Mouse (Mus musculus): ENCODE measurements around the gene Olfr876. TPM values are rescaled to one million over a fixed set of nuclear protein-coding genes. Genes with fewer than 3 reads are reported as not detected.

Gene Olfr876
- polyA plus RNA-seq, 1 experiment from 2014 or later = 0.13 TPM

DNA sequence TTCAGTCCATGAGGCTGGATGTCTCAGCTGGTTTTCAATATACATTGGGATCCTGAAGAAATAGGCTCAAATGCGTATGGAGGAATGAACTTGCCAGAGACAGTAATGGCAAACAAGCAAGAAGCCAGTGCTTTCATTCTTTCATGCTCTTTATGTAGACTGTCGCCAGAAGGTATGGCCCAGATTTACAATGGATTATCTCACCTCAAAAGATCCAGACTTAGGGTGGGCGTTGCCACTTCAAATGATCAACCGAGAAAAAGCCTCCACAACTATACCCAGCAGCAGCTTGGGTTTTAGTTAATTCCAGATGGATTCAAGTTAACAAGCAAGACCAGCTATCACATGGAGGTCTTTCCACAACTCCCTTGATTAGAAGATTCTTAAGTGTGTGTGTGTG lies 776 bp upstream of the Olfr876 start:
- Histone ChIP-seq H3K9ac (ENCODE audit: low read depth, low read length) (no peak overlapping the region), H3K27me3 (replicated peaks; ENCODE audit: control insufficient read depth, insufficient read depth, low read length) (no peaks in the 10 kb centered on the region), H3K4me1 (ENCODE audit: control insufficient read depth, insufficient read depth, low read length) (no peaks in the 10 kb centered on the region), H3K9me3 (ENCODE audit: control insufficient read depth, low read length) (no peaks in the 10 kb centered on the region), H3K27ac (replicated peaks; ENCODE audit: low read depth, low read length) (no peak overlapping the region), H3K4me3 (ENCODE audit: low read depth, low read length) (no peak overlapping the region), H3K36me3 (ENCODE audit: control insufficient read depth, insufficient read depth, low read length) (no peaks in the 10 kb centered on the region), H3K4me2 (ENCODE audit: low read depth, low read length) (no peak overlapping the region)
- ATAC-seq (ENCODE audit: low read depth) (no peak), DNase-seq (ENCODE audit: low spot score) (no peak)
- 64% methylated on average over 4 of the region's 4 CpGs for WGBS

DNA sequence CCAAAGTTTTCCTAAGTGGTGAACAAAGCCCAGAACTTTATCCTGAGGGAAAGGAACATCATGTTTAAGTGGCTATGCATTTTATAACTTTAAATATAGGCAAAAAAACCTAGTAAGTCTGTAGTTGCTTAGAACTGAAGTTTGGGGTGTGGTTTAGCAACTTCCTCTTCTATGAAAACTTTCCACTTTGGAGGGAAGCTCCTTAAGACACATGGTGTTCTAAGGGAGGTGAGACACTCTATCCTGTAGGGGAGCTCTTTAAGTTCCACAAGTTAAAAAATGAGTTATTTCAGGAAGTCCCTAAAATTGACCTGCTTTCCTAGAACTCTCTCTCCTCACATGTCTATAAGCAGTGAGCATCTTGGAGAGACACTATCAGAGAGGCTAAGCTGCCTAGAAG lies 4.4 kb downstream of the Olfr876 start:
- Histone ChIP-seq H3K27me3 (replicated peaks; ENCODE audit: control insufficient read depth, insufficient read depth, low read length) (no peaks in the 10 kb centered on the region), H3K9ac (ENCODE audit: low read depth, low read length) (no peak overlapping the region), H3K4me2 (ENCODE audit: low read depth, low read length) (no peak overlapping the region), H3K27ac (replicated peaks; ENCODE audit: low read depth, low read length) (no peak overlapping the region), H3K9me3 (ENCODE audit: control insufficient read depth, low read length) (no peaks in the 10 kb centered on the region), H3K4me1 (ENCODE audit: control insufficient read depth, insufficient read depth, low read length) (no peaks in the 10 kb centered on the region), H3K36me3 (ENCODE audit: control insufficient read depth, insufficient read depth, low read length) (no peaks in the 10 kb centered on the region), H3K4me3 (ENCODE audit: low read depth, low read length) (no peak overlapping the region)
- DNase-seq (ENCODE audit: low spot score) = no peak
- no peak for ATAC-seq (ENCODE audit: low read depth)

DNA sequence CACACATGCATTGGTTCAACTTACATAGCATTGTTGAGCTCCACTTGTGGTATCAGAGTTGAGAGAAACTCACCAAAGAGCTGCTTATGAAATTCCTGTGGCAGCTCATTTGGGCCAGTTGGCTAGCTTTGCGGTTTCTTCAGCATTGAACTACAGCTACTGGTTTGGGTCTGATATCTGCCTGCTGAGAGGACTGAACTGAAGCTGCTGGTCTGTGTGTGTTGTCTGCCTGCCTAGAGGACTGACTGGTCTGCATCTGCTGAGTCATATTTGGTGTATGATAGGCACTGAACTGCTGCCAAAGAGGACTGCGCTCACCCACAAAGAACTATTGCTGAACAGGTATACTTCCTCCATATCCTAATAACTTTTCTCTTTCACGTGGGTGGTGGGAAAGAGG lies 5.6 kb downstream of the Olfr876 start:
- Histone ChIP-seq H3K4me3 (ENCODE audit: low read depth, low read length) (no peak overlapping the region), H3K4me1 (ENCODE audit: control insufficient read depth, insufficient read depth, low read length) (no peaks in the 10 kb centered on the region), H3K27ac (replicated peaks; ENCODE audit: low read depth, low read length) (no peak overlapping the region), H3K36me3 (ENCODE audit: control insufficient read depth, insufficient read depth, low read length) (no peaks in the 10 kb centered on the region), H3K4me2 (ENCODE audit: low read depth, low read length) (no peak overlapping the region), H3K9me3 (ENCODE audit: control insufficient read depth, low read length) (no peaks in the 10 kb centered on the region), H3K9ac (ENCODE audit: low read depth, low read length) (no peak overlapping the region), H3K27me3 (replicated peaks; ENCODE audit: control insufficient read depth, insufficient read depth, low read length) (no peaks in the 10 kb centered on the region)
- no peak for ATAC-seq (ENCODE audit: low read depth)
- 85% methylated on average over 3 of the region's 3 CpGs for WGBS
- no peak for DNase-seq (ENCODE audit: low spot score)

DNA sequence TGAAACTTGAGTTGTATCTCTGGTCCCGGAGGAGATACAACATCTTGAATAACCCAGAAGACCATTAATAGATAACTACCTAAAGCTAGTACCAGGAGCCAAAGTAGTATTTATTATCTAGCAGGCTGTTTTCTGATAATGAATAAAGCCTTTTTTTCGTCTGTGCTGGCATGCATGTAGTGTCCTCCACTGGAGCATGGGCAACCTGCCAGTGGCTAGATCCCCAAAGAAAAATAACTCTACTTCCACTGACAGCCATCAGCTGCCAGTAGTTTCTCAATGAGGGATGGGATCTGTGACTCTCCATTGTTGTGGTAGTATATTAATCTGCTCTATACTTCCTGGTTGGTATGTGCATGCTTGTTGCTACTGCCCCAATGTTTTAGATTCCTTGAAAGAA lies 6.1 kb downstream of the Olfr876 start:
- no peak overlapping the region for H3K27ac ChIP-seq (replicated peaks; ENCODE audit: low read depth, low read length)
- no peak overlapping the region for H3K4me3 ChIP-seq (ENCODE audit: low read depth, low read length)
- H3K27me3 ChIP-seq (replicated peaks; ENCODE audit: control insufficient read depth, insufficient read depth, low read length) = no peaks in the 10 kb centered on the region
- WGBS = 82% methylated on average over 2 of the region's 2 CpGs
- ATAC-seq (ENCODE audit: low read depth) (no peak), DNase-seq (ENCODE audit: low spot score) (no peak)
- H3K36me3 ChIP-seq (ENCODE audit: control insufficient read depth, insufficient read depth, low read length) = no peaks in the 10 kb centered on the region
- H3K4me2 ChIP-seq (ENCODE audit: low read depth, low read length) = no peak overlapping the region
- H3K4me1 ChIP-seq (ENCODE audit: control insufficient read depth, insufficient read depth, low read length) = no peaks in the 10 kb centered on the region
- H3K9me3 ChIP-seq (ENCODE audit: control insufficient read depth, low read length) = no peaks in the 10 kb centered on the region
- H3K9ac ChIP-seq (ENCODE audit: low read depth, low read length) = no peak overlapping the region

DNA sequence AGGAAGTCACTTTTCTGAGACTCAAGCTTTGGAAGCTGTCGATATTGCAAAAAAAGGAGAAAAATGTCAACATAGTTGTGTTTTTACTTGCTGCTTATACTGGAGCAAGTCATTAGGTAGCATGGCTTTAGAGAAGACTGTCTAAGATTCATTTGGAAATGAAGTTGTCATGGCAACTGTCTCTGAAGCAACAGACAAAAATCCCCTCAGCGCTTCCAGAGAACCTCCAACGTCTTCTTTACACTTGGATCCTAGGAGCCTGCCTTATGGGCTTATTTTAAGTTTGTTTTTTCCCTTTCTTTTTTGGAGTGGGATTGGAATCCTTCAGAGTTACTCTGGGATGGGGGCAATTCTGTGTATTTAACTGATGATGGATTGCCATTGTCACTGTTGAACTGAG lies 11.9 kb downstream of the Olfr876 start:
- Histone ChIP-seq H3K9me3 (ENCODE audit: control insufficient read depth, low read length) (no peaks in the 10 kb centered on the region), H3K4me3 (ENCODE audit: low read depth, low read length) (no peak overlapping the region), H3K4me2 (ENCODE audit: low read depth, low read length) (no peak overlapping the region), H3K27me3 (replicated peaks; ENCODE audit: control insufficient read depth, insufficient read depth, low read length) (no peaks in the 10 kb centered on the region), H3K27ac (replicated peaks; ENCODE audit: low read depth, low read length) (no peak overlapping the region), H3K4me1 (ENCODE audit: control insufficient read depth, insufficient read depth, low read length) (no peaks in the 10 kb centered on the region), H3K36me3 (ENCODE audit: control insufficient read depth, insufficient read depth, low read length) (no peaks in the 10 kb centered on the region), H3K9ac (ENCODE audit: low read depth, low read length) (no peak overlapping the region)
- ATAC-seq (ENCODE audit: low read depth) (no peak), DNase-seq (ENCODE audit: low spot score) (no peak)
- 72% methylated on average over 3 of the region's 3 CpGs for WGBS

DNA sequence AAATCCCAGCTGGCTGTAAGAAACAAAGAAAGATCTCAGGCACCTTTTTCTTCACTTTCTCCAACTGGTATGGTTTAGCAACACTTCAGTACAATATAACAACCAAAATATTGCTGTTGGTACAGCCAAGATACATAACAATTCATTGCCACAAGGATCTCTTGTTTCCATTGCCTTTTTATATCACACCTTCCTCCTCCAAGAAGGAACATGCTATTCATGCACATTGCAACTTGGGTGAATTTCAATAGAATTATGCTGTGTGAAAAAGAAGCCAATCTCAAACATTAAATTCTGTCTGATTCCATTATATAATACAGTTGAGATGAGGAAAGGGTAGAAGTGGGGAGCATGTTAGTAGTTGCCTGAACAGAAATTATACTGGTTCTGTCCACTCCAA lies 27.1 kb downstream of the Olfr876 start:
- Histone ChIP-seq H3K9me3 (ENCODE audit: control insufficient read depth, low read length) (no peaks in the 10 kb centered on the region), H3K27ac (replicated peaks; ENCODE audit: low read depth, low read length) (no peak overlapping the region), H3K4me3 (ENCODE audit: low read depth, low read length) (no peak overlapping the region), H3K4me1 (ENCODE audit: control insufficient read depth, insufficient read depth, low read length) (no peaks in the 10 kb centered on the region), H3K27me3 (replicated peaks; ENCODE audit: control insufficient read depth, insufficient read depth, low read length) (no peaks in the 10 kb centered on the region), H3K36me3 (ENCODE audit: control insufficient read depth, insufficient read depth, low read length) (no peaks in the 10 kb centered on the region), H3K9ac (ENCODE audit: low read depth, low read length) (no peak overlapping the region), H3K4me2 (ENCODE audit: low read depth, low read length) (no peak overlapping the region)
- DNase-seq (ENCODE audit: low spot score) (no peak), ATAC-seq (ENCODE audit: low read depth) (no peak)

DNA sequence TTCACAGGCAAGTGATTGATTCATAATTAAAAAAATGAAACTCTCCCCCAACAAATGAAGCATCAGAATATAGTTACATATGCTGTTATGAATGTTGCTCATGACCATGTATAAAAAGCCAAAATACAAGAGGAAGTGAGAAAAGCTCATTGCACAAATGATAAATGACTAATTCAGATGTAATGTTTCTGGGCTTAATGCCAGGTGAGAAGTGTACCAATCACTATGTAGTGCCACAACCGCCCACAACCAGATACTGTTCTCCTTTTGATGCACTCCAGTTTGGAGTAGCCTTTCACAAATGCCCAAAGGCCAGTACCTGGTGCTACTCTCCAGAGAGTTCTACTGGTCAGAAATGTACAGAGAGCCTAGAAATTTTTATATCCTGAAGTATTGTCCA lies 30.5 kb downstream of the Olfr876 start:
- no peaks in the 10 kb centered on the region for H3K4me1 ChIP-seq (ENCODE audit: control insufficient read depth, insufficient read depth, low read length)
- H3K4me2 ChIP-seq (ENCODE audit: low read depth, low read length) = no peak overlapping the region
- no peak overlapping the region for H3K9ac ChIP-seq (ENCODE audit: low read depth, low read length)
- no peaks in the 10 kb centered on the region for H3K36me3 ChIP-seq (ENCODE audit: control insufficient read depth, insufficient read depth, low read length)
- DNase-seq (ENCODE audit: low spot score) (no peak), ATAC-seq (ENCODE audit: low read depth) (no peak)
- no peaks in the 10 kb centered on the region for H3K9me3 ChIP-seq (ENCODE audit: control insufficient read depth, low read length)
- H3K4me3 ChIP-seq (ENCODE audit: low read depth, low read length) = no peak overlapping the region
- WGBS = 82% methylated on average over 1 of the region's 1 CpGs
- no peak overlapping the region for H3K27ac ChIP-seq (replicated peaks; ENCODE audit: low read depth, low read length)
- no peaks in the 10 kb centered on the region for H3K27me3 ChIP-seq (replicated peaks; ENCODE audit: control insufficient read depth, insufficient read depth, low read length)

DNA sequence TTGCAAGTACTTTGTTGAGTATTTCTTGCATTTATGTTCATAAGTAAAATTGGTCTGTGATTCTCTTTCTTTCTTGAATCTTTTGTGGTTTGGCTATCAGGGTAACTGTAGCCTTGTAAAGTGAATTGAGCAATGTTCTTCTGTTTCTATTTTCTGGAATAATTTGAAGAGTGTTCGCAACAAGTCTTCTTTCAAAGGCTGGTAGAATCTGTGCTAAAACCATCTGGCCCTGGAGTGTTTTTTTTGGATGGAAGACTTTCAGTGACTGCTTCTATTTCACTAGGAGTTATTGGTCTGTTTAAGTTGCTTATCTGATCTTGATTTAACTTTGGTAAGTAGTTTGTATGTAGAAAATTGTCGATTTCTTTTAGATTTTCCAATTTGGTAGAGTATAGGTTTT lies 46.4 kb downstream of the Olfr876 start:
- 78% methylated on average over 2 of the region's 2 CpGs for WGBS
- Histone ChIP-seq H3K36me3 (ENCODE audit: control insufficient read depth, insufficient read depth, low read length) (no peaks in the 10 kb centered on the region), H3K27me3 (replicated peaks; ENCODE audit: control insufficient read depth, insufficient read depth, low read length) (no peaks in the 10 kb centered on the region), H3K4me3 (ENCODE audit: low read depth, low read length) (no peak overlapping the region), H3K27ac (replicated peaks; ENCODE audit: low read depth, low read length) (no peak overlapping the region), H3K9me3 (ENCODE audit: control insufficient read depth, low read length) (no peaks in the 10 kb centered on the region), H3K9ac (ENCODE audit: low read depth, low read length) (no peak overlapping the region), H3K4me2 (ENCODE audit: low read depth, low read length) (no peak overlapping the region), H3K4me1 (ENCODE audit: control insufficient read depth, insufficient read depth, low read length) (no peaks in the 10 kb centered on the region)
- ATAC-seq (ENCODE audit: low read depth) (no peak), DNase-seq (ENCODE audit: low spot score) (no peak)

DNA sequence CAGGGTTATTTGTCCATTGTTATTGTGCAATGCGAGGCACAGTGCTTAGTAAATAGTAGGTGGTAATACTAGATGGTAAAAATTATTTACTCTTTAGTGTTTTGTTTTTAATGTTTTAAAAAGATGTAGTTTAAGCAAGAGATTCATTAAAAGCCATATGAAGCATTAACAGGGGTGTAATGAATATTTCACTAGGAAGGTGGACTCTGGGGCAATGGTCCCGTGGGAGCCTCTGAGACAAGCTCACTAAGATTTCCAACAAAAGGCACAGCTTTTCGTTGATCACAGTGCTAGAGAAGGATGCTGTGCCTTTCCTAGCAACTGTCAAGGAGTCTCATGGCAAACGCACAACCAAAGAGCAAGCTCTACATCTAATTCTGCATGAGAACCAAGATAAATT lies 51.1 kb downstream of the Olfr876 start, which contains the start of gene Olfr877:
Olfr877 (plus strand) TSS at position 301 of the 400 bp plus-strand sequence.
- no peak within 1 kb of the TSS for H3K9ac ChIP-seq (ENCODE audit: low read depth, low read length)

More for the DNA sequence above, 51.1 kb downstream of the Olfr876 start, which contains the start of gene Olfr877:
- H3K9me3 ChIP-seq (ENCODE audit: control insufficient read depth, low read length) = no peaks in the 10 kb centered on the region
- DNase-seq (ENCODE audit: low spot score) (peak; percentile 2), ATAC-seq (ENCODE audit: low read depth) (no peak)
- 70% methylated on average over 4 of the region's 4 CpGs for WGBS
- no peaks in the 10 kb centered on the region for H3K27me3 ChIP-seq (replicated peaks; ENCODE audit: control insufficient read depth, insufficient read depth, low read length)
- H3K4me2 ChIP-seq (ENCODE audit: low read depth, low read length) = no peak within 1 kb of the TSS
- H3K27ac ChIP-seq (replicated peaks; ENCODE audit: low read depth, low read length) = no peak within 1 kb of the TSS
- H3K36me3 ChIP-seq (ENCODE audit: control insufficient read depth, insufficient read depth, low read length) = no peaks in the 10 kb centered on the region
- H3K4me3 ChIP-seq (ENCODE audit: low read depth, low read length) = no peak within 1 kb of the TSS
- no peaks in the 10 kb centered on the region for H3K4me1 ChIP-seq (ENCODE audit: control insufficient read depth, insufficient read depth, low read length)

Data from embryonic facial prominence, embryonic 14.5 days (tissue).